Mouse (Mus musculus) forebrain, embryonic 13.5 days (tissue): ENCODE results near the gene 4930519G04Rik. TPM values are rescaled to one million over a fixed set of nuclear protein-coding genes. Genes with fewer than 3 reads are reported as not detected.
"Not testable (repeated sequence)": the region's sequence is repeated elsewhere in the genome, so short reads cannot be mapped to it uniquely, and the experiment has no call there.

Experiments used
- ATAC-seq: fragments of 200-750 bp; cut with Nextera tagmentation; 2 replicates; pipeline ENCODE4 v1.8.0; 2017
- H3K27ac ChIP-seq: fragments of 300-500 bp; sonication (generic); 2 replicates; pipeline ENCODE4 v1.5.1; 2015; ENCODE audit warnings: inconsistent platforms, mild to moderate bottlenecking, moderate library complexity
- H3K27me3 ChIP-seq: fragments of 300-500 bp; sonication (generic); 2 replicates; pipeline ENCODE4 v1.6.1; 2015; ENCODE audit warnings: mild to moderate bottlenecking, inconsistent platforms
- H3K36me3 ChIP-seq: fragments of 300-500 bp; sonication (generic); 2 replicates; pipeline ENCODE4 v1.6.1; 2015; ENCODE audit warnings: mild to moderate bottlenecking, inconsistent platforms; ENCODE audit not compliant: poor library complexity, severe bottlenecking
- H3K4me1 ChIP-seq: fragments of 300-500 bp; sonication (generic); 2 replicates; pipeline ENCODE4 v1.6.1; 2015; ENCODE audit warnings: inconsistent platforms
- H3K4me2 ChIP-seq: fragments of 300-500 bp; sonication (generic); 2 replicates; pipeline ENCODE4 v1.6.1; 2015; ENCODE audit warnings: inconsistent platforms, mild to moderate bottlenecking, moderate library complexity
- H3K4me3 ChIP-seq: fragments of 300-500 bp; sonication (generic); 2 replicates; pipeline ENCODE4 v1.5.1; 2015; ENCODE audit warnings: mild to moderate bottlenecking, inconsistent platforms
- H3K9ac ChIP-seq: fragments of 300-500 bp; sonication (generic); 2 replicates; pipeline ENCODE4 v1.6.1; 2015; ENCODE audit warnings: mild to moderate bottlenecking, inconsistent platforms
- H3K9me3 ChIP-seq: fragments of 300-500 bp; sonication (generic); replicated peaks from 2 replicates; pipeline ENCODE4 v1.6.1; 2016; ENCODE audit warnings: inconsistent platforms
- WGBS: fragments of 180-500 bp; shearing (Covaris S2); methylation state at CpG from one replicate; pipeline ENCODE4 v1.1.7; 2015; 5-methylcytosine and 5-hydroxymethylcytosine counted together
- polyA plus RNA-seq: library from polyadenylated mRNA; unstranded; fragments of >200 nt; fragmentation: Nextera tagmentation; extraction: Ambion mirVana; gene quantifications from 2 replicates; pipeline ENCODE4 v1.2.1, GENCODE M21; 2015

4930519G04Rik gene
- polyA plus RNA-seq, 1 experiment from 2014 or later, result not detected

DNA sequence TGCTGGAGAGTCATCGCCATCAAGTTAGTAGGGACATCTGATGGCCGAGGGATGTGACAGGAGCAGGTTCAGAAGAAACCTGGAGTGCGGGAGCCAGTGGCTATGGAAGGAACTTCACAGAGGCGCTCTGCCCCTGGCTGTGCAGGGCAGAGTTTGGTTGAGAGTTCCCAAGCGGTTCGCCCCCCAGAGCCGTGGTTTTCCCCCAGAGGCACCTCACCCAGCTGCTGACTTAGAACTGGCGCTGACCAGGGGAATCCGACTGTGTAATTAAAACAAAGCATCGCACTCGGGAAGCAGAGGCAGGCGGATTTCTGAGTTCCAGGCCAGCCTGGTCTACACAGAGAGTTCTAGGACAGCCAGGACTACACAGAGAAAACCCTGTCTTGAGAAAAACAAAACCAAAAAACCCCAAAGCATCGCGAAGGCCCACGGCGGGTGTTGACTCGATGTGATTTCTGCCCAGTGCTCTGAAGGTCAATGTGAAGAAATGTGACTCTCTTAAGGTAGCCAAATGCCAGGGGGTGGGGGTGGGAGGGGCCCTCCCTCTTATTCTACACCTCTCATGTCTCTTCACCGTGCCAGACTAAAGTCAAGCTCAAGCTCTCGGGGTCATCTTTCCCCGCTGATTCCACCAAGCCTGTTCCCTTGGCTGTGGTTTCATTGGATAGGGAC lies 1.8 kb upstream of the 4930519G04Rik start:
- no peak overlapping the region for H3K4me3 ChIP-seq
- 89% methylated on average over 20 of the region's 20 CpGs for WGBS
- no peaks in the 10 kb centered on the region for H3K27me3 ChIP-seq
- H3K27ac ChIP-seq, result no peak overlapping the region
- H3K9me3 ChIP-seq, result no peaks in the 10 kb centered on the region
- no peaks in the 10 kb centered on the region for H3K4me1 ChIP-seq
- H3K36me3 ChIP-seq, result no peaks in the 10 kb centered on the region
- H3K4me2 ChIP-seq, result no peak overlapping the region
- no peak overlapping the region for H3K9ac ChIP-seq
- no peak for ATAC-seq

DNA sequence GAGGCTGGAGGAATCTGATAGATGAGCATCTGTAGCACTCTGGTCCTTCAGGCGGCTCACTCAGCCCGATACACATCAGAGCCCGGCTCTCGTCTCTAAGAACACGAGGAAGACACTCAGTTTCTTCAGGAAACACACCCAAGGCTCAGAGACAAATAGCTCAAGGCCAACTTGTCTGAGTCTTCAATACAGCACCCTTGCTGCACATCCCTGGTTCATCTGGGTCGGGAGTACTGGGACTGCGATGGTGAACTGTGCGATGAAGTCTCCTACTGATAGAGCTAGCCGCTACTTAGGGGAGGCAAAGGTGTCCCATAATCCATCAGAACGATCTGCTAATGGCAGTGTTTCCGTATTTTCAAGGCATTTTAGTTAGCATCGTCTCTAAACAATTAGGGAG lies 5.1 kb downstream of the 4930519G04Rik start, which contains the start of gene Gm9936:
TSS of gene Gm9936 (minus strand) at position 101 of the 400 bp plus-strand sequence.
- Histone ChIP-seq H3K4me1 (peaks cover 3% of the 10 kb centered on the region; the same call in 1 of the 2 replicates), H3K27me3 (0 out of 2 replicates have a peak, but pooled peaks cover 4% of the 10 kb centered on the region), H3K9me3 (no peaks in the 10 kb centered on the region), H3K4me3 (peak within 1 kb of the TSS; percentile 35), H3K36me3 (no peaks in the 10 kb centered on the region), H3K4me2 (peak within 1 kb of the TSS; percentile 70), H3K9ac (peak within 1 kb of the TSS; percentile 62), H3K27ac (no peak within 1 kb of the TSS)
- ATAC-seq, result no peak
- 86% methylated on average over 12 of the region's 12 CpGs for WGBS

DNA sequence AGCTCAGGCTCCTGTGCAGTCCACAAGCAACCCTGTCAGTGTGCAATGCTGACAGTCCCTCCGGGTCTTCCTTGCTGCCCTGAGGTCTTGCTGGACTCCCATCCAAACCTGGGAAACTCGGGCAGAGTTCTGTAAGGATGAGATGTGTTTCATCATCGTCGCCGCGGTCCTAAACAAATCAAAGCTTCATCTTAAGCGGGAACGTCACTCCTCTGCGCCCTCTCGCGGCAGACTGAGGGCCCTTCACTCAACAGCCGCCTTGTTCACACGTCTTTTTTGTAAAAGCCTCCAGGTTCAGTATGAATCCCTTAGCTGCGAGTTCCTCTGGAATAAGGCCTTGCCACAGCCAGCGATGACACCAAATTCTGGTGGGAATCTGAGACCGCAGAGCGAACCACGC lies 5.8 kb downstream of the 4930519G04Rik start:
- H3K4me2 ChIP-seq, result peak overlapping the region; percentile 70
- H3K36me3 ChIP-seq, result no peaks in the 10 kb centered on the region
- WGBS, result 3% methylated on average over 18 of the region's 18 CpGs
- H3K9me3 ChIP-seq, result no peaks in the 10 kb centered on the region
- ATAC-seq, result peak; percentile 53
- H3K4me1 ChIP-seq, result peaks cover 3% of the 10 kb centered on the region; the same call in 1 of the 2 replicates
- H3K9ac ChIP-seq, result peak overlapping the region; percentile 62
- H3K27ac ChIP-seq, result no peak overlapping the region
- 0 out of 2 replicates have a peak, but pooled peaks cover 4% of the 10 kb centered on the region for H3K27me3 ChIP-seq
- H3K4me3 ChIP-seq, result peak overlapping the region; percentile 35

DNA sequence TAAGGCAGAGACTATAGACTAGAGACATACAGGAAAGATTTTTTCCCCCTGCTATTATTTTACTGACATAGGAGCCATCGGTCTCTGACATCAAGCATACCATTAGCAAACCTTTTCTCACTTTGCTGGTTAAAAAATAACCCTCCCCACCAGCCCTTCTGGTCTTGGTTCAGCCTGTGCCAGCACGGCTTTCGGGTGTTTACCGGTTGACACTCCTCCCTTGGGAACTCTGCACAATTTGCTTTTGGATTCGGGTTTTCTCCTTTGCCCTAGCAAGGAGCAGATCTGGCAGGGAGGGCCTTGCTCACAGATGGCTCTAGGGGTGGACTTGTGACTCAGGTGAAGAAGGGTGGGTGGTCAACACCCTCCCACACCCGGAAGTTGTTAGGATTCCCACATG lies 8.3 kb downstream of the 4930519G04Rik start:
- peaks cover 3% of the 10 kb centered on the region; the same call in 1 of the 2 replicates for H3K4me1 ChIP-seq
- no peak overlapping the region for H3K4me3 ChIP-seq
- H3K27me3 ChIP-seq, result 0 out of 2 replicates have a peak, but pooled peaks cover 4% of the 10 kb centered on the region
- H3K4me2 ChIP-seq, result no peak overlapping the region
- H3K9ac ChIP-seq, result no peak overlapping the region
- H3K36me3 ChIP-seq, result no peaks in the 10 kb centered on the region
- 79% methylated on average over 6 of the region's 6 CpGs for WGBS
- H3K9me3 ChIP-seq, result no peaks in the 10 kb centered on the region
- no peak for ATAC-seq
- H3K27ac ChIP-seq, result no peak overlapping the region

DNA sequence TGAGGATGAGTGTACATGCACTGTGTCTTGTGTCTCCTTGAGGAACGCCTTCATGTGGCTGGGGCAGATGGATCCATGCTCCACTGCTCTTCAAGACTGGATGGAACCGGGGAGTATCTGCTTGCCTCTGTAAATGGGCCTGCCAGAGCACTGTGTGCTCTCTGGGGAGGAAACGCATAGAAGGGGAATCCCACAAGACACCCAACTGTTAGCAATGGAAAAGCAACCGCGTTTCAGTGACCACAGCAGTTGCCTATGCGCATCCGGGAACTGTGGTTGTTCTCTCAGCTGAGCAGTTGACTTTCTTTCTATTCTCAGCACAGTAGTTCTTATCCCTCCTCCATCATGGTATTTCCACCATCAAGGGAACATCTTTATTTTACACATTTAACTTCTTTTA lies 11.3 kb downstream of the 4930519G04Rik start:
- Histone ChIP-seq H3K9me3 (peaks cover 13% of the 10 kb centered on the region), H3K4me3 (no peak overlapping the region), H3K4me2 (no peak overlapping the region), H3K4me1 (no peaks in the 10 kb centered on the region), H3K36me3 (no peaks in the 10 kb centered on the region), H3K27ac (no peak overlapping the region), H3K27me3 (no peaks in the 10 kb centered on the region), H3K9ac (no peak overlapping the region)
- ATAC-seq, result no peak
- 84% methylated on average over 7 of the region's 7 CpGs for WGBS

DNA sequence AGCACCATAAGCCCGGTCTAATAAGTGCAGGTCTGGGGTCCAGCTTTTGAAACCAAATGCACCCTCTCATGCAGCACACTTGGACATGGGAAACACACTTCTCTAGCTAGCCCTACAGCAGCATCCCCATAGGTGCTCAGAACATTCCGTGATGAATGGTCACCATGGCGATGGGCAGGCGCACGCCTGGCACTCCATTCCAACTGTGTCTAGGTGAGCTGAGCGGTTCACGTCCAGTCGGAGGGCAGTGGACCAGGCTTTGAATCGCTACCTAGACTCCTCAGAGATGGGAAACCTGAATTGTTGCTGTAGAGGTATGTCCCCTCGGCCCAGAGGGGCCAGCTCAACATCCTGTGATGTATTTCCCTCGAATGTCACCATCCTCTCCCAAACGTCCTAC lies 11.8 kb downstream of the 4930519G04Rik start:
- 84% methylated on average over 12 of the region's 12 CpGs for WGBS
- Histone ChIP-seq H3K4me1 (no peaks in the 10 kb centered on the region), H3K4me3 (no peak overlapping the region), H3K4me2 (no peak overlapping the region), H3K9me3 (peaks cover 13% of the 10 kb centered on the region), H3K27ac (no peak overlapping the region), H3K36me3 (no peaks in the 10 kb centered on the region), H3K9ac (no peak overlapping the region), H3K27me3 (no peaks in the 10 kb centered on the region)
- no peak for ATAC-seq

DNA sequence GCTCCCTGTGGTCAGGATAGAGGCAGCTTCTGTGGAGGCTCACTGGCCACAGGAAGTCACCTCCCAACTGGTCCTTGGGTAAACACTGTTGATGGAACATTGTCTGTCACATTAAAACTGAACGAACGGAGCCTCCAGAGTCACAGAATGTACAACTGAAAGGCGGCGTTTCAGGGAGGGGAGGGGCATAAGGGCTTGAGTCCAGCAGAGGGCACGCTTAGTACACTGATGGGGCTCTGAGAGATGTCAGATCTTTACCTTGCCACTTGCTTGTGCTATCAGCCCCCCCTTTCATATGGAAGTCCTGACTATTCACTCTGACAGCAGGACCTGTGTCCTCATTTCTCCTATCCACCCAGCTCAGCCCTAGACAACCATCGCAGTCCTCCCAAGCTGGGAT lies 22.4 kb downstream of the 4930519G04Rik start:
- no peaks in the 10 kb centered on the region for H3K27me3 ChIP-seq
- ATAC-seq, result no peak
- no peak overlapping the region for H3K4me2 ChIP-seq
- H3K4me1 ChIP-seq, result peaks cover 16% of the 10 kb centered on the region
- H3K27ac ChIP-seq, result no peak overlapping the region
- H3K9ac ChIP-seq, result no peak overlapping the region
- no peaks in the 10 kb centered on the region for H3K9me3 ChIP-seq
- WGBS, result 58% methylated on average over 6 of the region's 6 CpGs
- no peaks in the 10 kb centered on the region for H3K36me3 ChIP-seq
- no peak overlapping the region for H3K4me3 ChIP-seq

DNA sequence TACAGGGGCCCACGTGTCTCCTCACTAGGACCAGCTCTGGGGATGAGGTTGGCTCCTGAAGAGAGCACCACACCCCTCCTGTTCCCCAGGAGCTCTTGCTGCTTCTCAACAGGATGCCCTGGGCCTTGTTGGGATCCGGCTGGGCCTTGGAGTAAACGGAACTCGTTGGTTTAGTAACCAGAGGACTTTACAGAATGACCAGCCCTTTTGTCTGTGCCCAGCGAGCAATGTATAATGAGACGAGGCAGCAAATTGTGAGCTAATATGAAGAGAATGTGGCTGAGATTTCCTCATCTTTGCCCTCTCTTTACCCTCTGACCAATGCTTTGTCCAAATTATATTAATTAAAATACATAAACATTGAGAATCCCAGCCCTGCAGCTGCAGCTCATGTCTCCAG lies 22.9 kb downstream of the 4930519G04Rik start:
- Histone ChIP-seq H3K4me3 (no peak overlapping the region), H3K27me3 (no peaks in the 10 kb centered on the region), H3K9ac (no peak overlapping the region), H3K9me3 (no peaks in the 10 kb centered on the region), H3K4me2 (no peak overlapping the region), H3K27ac (no peak overlapping the region), H3K36me3 (no peaks in the 10 kb centered on the region), H3K4me1 (peaks cover 16% of the 10 kb centered on the region)
- ATAC-seq, result no peak
- 12% methylated on average over 6 of the region's 6 CpGs for WGBS

DNA sequence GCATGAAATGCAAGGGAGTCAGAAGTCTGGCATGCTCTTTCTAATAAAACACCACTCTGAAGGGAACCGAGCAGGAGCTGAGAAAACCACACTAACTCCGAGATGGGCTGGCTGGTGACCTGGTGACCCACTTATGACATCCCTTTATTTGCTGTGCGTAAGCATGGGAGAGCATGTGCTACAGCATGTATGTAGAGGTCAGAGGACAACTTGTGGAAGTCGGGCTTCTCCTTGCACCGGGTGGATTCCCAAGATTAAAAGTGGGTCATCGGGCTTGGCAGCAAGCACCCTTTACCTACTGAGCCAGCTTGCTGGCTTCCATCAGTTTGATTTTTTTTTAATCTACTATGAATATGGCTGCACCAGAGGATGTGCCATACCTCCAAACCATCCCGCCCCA lies 24.0 kb downstream of the 4930519G04Rik start:
- no peak overlapping the region for H3K4me3 ChIP-seq
- no peak for ATAC-seq
- H3K4me2 ChIP-seq, result no peak overlapping the region
- no peak overlapping the region for H3K27ac ChIP-seq
- WGBS, result 69% methylated on average over 7 of the region's 7 CpGs
- peaks cover 16% of the 10 kb centered on the region for H3K4me1 ChIP-seq
- H3K36me3 ChIP-seq, result no peaks in the 10 kb centered on the region
- no peak overlapping the region for H3K9ac ChIP-seq
- no peaks in the 10 kb centered on the region for H3K27me3 ChIP-seq
- no peaks in the 10 kb centered on the region for H3K9me3 ChIP-seq

DNA sequence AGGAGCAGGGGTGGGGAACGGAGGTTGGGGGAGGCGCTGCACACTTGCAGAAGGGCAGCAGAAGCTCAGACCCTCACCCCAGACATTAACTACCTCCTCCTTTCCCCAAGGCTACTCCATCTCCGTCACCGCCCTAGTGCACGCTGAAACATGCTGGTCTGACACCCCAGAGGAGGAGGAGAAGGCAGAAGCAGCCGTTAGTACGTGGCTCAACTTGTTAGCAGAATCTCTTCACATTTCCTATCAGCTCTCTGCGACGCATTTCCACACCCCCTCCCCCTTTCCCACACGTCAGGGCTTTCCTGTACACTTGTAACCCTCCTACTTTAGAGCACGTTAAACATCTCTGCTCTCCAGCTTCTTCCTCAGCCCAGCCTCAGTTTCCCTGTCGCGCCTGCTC lies 25.9 kb downstream of the 4930519G04Rik start:
- 77% methylated on average over 13 of the region's 13 CpGs for WGBS
- Histone ChIP-seq H3K27me3 (no peaks in the 10 kb centered on the region), H3K36me3 (no peaks in the 10 kb centered on the region), H3K4me1 (peaks cover 16% of the 10 kb centered on the region), H3K4me2 (no peak overlapping the region), H3K9me3 (no peaks in the 10 kb centered on the region), H3K4me3 (no peak overlapping the region), H3K27ac (no peak overlapping the region), H3K9ac (no peak overlapping the region)
- no peak for ATAC-seq

DNA sequence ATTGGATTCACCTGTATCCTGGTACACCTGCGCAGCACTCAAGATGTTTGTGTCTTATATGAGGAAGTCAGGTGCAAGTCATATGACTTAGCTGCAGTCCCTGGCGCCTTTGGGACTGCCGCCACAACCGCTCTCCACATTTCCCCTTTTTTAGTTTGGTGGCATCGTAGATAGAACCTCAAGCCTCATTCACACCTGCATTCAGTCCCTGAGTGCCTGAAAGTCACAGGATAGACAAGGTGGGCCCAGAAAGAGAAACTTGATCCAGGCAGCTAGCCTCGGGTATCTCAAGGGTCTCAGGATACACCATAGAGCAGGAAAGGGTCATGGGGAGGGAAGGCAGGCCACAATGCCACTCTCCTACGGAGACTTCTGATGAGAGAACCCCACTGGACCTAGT lies 28.9 kb downstream of the 4930519G04Rik start:
- H3K27me3 ChIP-seq, H3K9ac ChIP-seq, ATAC-seq, H3K9me3 ChIP-seq, H3K4me3 ChIP-seq, H3K27ac ChIP-seq, H3K36me3 ChIP-seq, H3K4me2 ChIP-seq, H3K4me1 ChIP-seq: not testable (repeated sequence)
- 95% methylated on average over 7 of the region's 7 CpGs for WGBS

DNA sequence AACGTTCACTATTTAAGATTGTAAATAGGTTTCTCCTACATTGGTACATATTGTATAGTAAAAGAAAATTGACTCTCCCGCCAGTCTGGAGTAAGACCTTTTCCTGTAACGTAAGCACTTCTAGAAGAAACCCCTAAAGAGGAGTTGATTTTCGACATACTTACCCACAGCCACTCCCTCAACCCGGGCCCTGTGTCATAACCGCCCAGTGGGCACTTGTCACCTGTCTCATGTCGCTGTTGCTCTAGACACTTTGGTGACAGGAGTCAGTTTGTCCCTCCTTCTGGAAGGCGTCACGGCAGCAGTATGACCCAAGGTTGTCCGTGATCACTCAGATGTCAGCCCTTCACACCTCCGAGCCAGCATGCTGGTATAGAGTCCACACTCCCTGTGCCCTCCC lies 29.6 kb downstream of the 4930519G04Rik start:
- H3K4me2 ChIP-seq, result no peak overlapping the region
- no peaks in the 10 kb centered on the region for H3K36me3 ChIP-seq
- no peak overlapping the region for H3K27ac ChIP-seq
- H3K9ac ChIP-seq, result no peak overlapping the region
- H3K4me1 ChIP-seq, result no peaks in the 10 kb centered on the region
- WGBS, result 96% methylated on average over 11 of the region's 11 CpGs
- no peak for ATAC-seq
- H3K4me3 ChIP-seq, result no peak overlapping the region
- no peaks in the 10 kb centered on the region for H3K9me3 ChIP-seq
- no peaks in the 10 kb centered on the region for H3K27me3 ChIP-seq

DNA sequence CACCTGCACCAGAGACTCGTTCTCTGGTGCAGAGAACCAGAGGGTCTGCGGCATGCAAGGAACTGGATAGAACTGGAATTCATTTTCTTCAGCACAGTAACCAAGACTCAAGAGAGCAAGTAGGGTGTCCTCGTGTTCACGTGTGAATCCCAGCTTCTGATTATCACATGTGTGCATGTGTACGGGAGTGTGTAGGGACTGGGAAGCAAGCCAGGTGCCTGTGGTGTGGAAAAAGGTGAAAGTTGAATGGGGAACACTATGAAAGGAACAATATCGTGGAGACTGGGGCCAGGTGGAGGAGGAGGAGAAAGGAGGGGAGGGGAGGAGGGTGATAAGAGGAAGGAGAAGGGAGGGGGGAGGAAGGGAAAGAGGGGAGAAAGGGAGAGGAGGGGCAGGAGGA lies 33.3 kb downstream of the 4930519G04Rik start:
- WGBS, result 73% methylated on average over 6 of the region's 6 CpGs

More for the DNA sequence above, 33.3 kb downstream of the 4930519G04Rik start:
- Histone ChIP-seq H3K36me3 (no peaks in the 10 kb centered on the region), H3K27me3 (no peaks in the 10 kb centered on the region), H3K9ac (no peak overlapping the region), H3K4me2 (no peak overlapping the region), H3K9me3 (no peaks in the 10 kb centered on the region), H3K27ac (no peak overlapping the region), H3K4me3 (no peak overlapping the region), H3K4me1 (no peaks in the 10 kb centered on the region)
- ATAC-seq, result no peak
